Mouse (Mus musculus) kidney, adult 2 months (tissue): ENCODE measurements around the gene Tll2.

ENCODE experiments used
- CTCF ChIP-seq: fragments of 200-500 bp; conservative IDR thresholded peaks from 2 replicates; pipeline ENCODE4 v1.5.1; 2011; ENCODE audit warnings: low read depth, mild to moderate bottlenecking, control low read depth, low read length, moderate library complexity, mixed read lengths; ENCODE audit not compliant: insufficient read depth, insufficient read length
- POLR2A ChIP-seq: fragments of 200-500 bp; IDR thresholded peaks from one replicate; pipeline ENCODE4 v1.6.1; 2011; ENCODE audit warnings: low read depth, low read length, control low read depth

DNA sequence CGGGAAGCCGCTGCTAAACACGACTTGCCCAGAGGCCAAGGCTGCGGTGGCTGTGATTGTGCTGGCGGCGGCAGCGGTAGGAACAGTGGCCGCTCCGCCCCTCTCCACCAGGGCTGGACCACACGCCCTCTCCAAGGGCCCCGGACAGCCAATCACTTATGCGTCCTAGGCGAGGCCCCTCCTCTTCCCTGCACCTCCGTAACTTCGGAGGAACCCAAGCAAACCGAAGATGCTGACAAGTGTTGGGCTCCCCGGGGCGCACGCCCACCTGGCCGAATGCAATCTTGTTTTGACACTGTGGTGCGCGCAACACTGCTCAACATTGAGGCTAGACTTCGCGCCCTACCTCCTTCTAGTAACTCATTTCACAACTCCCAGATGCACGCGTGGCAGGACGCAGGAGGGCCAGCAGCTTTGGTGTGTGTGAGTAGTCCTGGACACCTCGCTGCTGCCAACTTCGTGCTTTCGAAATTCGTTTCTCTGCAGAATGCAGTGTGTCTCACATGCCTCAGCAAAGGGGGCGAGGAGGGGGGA, at the start of gene Tll2:
- TF ChIP-seq POLR2A (no peak), CTCF (no peak)
